Mouse (Mus musculus): Measurements from ENCODE around the gene Comtd1.
A peak's percentile ranks its signal among the peaks of the same experiment; 100 is the strongest.

Comtd1 gene

GRCm38 (mm10) chr14:21848166-21849154 lies at the start of gene Comtd1:
TSS of gene Comtd1 (minus strand) at chr14:21848977.
- DNase-seq, result peak; percentile 94 to 96

GRCm38 (mm10) chr14:21892341-21892659 lies 43.5 kb upstream of the Comtd1 start:
- DNase-seq, result no peak

- peak in 1 of 2 experiments; percentile 6 for DNase-seq
Observed at GRCm38 (mm10) chr14:21891581-21892340, 43.0 kb upstream of the Comtd1 start.

- peak; percentile 4 to 14 for DNase-seq
Observed at GRCm38 (mm10) chr14:21890430-21890829, 41.7 kb upstream of the Comtd1 start.

- no peak for DNase-seq
Observed at GRCm38 (mm10) chr14:21866816-21867215, 18.0 kb upstream of the Comtd1 start.

GRCm38 (mm10) chr14:21866291-21866690 lies 17.5 kb upstream of the Comtd1 start:
- no peak for DNase-seq

- peak in 1 of 2 experiments; percentile 43 for DNase-seq
Observed at GRCm38 (mm10) chr14:21856886-21857285, 8.1 kb upstream of the Comtd1 start.

GRCm38 (mm10) chr14:21855961-21856360 lies 7.2 kb upstream of the Comtd1 start:
- DNase-seq, result no peak

GRCm38 (mm10) chr14:21854271-21854670 lies 5.5 kb upstream of the Comtd1 start:
- DNase-seq, result no peak

GRCm38 (mm10) chr14:21853456-21854109 lies 4.8 kb upstream of the Comtd1 start:
- peak; percentile 72 to 85 for DNase-seq

- DNase-seq, result no peak
Observed at GRCm38 (mm10) chr14:21851996-21852791, 3.4 kb upstream of the Comtd1 start.

GRCm38 (mm10) chr14:21850419-21851127 lies 1.8 kb upstream of the Comtd1 start:
- DNase-seq, result no peak

GRCm38 (mm10) chr14:21849524-21850418 lies 994 bp upstream of the Comtd1 start:
- no peak for DNase-seq

- DNase-seq, result peak; percentile 33 to 61
Observed at GRCm38 (mm10) chr14:21847381-21848165, 1.2 kb downstream of the Comtd1 start.

GRCm38 (mm10) chr14:21846827-21847380 lies 1.9 kb downstream of the Comtd1 start:
- no peak for DNase-seq

- DNase-seq, result no peak
Observed at GRCm38 (mm10) chr14:21843263-21843662, 5.5 kb downstream of the Comtd1 start.

GRCm38 (mm10) chr14:21841819-21842592 lies 6.8 kb downstream of the Comtd1 start:
- no peak for DNase-seq

GRCm38 (mm10) chr14:21838336-21839017 lies 10.3 kb downstream of the Comtd1 start:
- peak in 1 of 2 experiments; percentile 47 for DNase-seq

Data from kidney, postnatal 36 days (tissue).